Mouse (Mus musculus) kidney, adult 2 months (tissue): ENCODE measurements around the gene Atxn7l2.

ENCODE experiments used
- CTCF ChIP-seq: fragments of 200-500 bp; conservative IDR thresholded peaks from 2 replicates; pipeline ENCODE4 v1.5.1; 2011; ENCODE audit warnings: low read depth, mild to moderate bottlenecking, control low read depth, low read length, moderate library complexity, mixed read lengths; ENCODE audit not compliant: insufficient read depth, insufficient read length
- POLR2A ChIP-seq: fragments of 200-500 bp; IDR thresholded peaks from one replicate; pipeline ENCODE4 v1.6.1; 2011; ENCODE audit warnings: low read depth, low read length, control low read depth

DNA sequence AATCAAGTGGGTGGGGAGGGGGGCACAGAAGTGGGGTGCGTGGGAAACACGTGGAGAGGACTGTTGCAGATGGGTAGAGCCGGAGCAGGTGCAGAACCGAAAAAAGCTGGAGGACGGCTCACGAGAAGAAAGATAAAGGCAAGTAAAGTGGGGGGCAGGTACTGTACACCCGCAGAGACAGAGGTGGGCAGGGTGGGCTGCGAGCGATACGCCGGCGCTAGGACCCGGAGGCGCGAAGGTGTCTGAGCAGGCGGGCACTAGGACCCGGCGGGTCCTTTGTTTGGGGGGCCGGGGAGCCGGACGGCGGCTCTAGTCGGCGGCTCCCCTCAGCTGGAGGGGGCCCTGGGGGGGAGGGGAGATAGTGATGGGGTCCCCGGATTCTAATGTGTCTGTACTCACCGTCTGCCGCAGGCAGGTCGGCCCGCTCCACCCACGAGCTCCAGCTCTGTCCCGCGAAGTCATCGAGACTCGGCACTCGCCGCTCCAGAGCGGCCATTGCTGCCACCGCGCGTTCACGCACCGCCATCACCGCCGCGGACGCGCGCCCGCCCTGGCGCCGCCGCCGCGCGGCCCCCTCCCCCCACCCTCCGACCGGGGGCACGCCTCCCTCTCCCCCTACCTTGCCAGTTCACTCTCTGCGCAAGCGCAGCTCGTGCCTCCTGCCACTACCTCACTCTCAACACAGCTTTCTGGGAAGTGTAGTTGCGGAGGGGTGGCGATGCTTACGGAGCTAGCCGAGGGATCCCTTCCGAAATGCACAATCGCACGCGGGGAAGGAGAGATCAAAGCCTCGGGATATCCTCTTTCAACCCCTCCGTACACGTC lies 576 bp downstream of the Atxn7l2 start:
- no peak for TF ChIP-seq CTCF
- peak; percentile 14 for TF ChIP-seq POLR2A
